Mouse (Mus musculus) brain, adult 2 months (tissue): ENCODE data around the gene Otx2.

Source experiments
- DNase-seq: peaks from one replicate; pipeline ENCODE4 v3.0.0; 2011; ENCODE audit warnings: low read depth, low spot score

The Otx2 gene

GRCm38 (mm10) chr14:48669541-48670257, 3.9 kb downstream of the Otx2 start:
- DNase-seq = no peak

- no peak for DNase-seq
Observed at GRCm38 (mm10) chr14:48668761-48669303, 4.8 kb downstream of the Otx2 start.

- no peak for DNase-seq
Observed at GRCm38 (mm10) chr14:48668051-48668481, 5.6 kb downstream of the Otx2 start.

GRCm38 (mm10) chr14:48667396-48667795, 6.2 kb downstream of the Otx2 start:
- DNase-seq = peak; percentile 75

- no peak for DNase-seq
Observed at GRCm38 (mm10) chr14:48666771-48667170, 6.8 kb downstream of the Otx2 start.

GRCm38 (mm10) chr14:48665816-48666661, 7.6 kb downstream of the Otx2 start:
- no peak for DNase-seq

- DNase-seq = peak; percentile 27
Observed at GRCm38 (mm10) chr14:48664841-48665815, 8.5 kb downstream of the Otx2 start.

GRCm38 (mm10) chr14:48664001-48664810, 9.4 kb downstream of the Otx2 start:
- no peak for DNase-seq

- no peak for DNase-seq
Observed at GRCm38 (mm10) chr14:48663531-48663930, 10.1 kb downstream of the Otx2 start.

- DNase-seq = no peak
Observed at GRCm38 (mm10) chr14:48662568-48663236, 10.9 kb downstream of the Otx2 start.

- no peak for DNase-seq
Observed at GRCm38 (mm10) chr14:48661646-48662567, 11.7 kb downstream of the Otx2 start.

GRCm38 (mm10) chr14:48661151-48661550, 12.5 kb downstream of the Otx2 start:
- DNase-seq = no peak

GRCm38 (mm10) chr14:48660593-48660992, 13.0 kb downstream of the Otx2 start:
- no peak for DNase-seq

GRCm38 (mm10) chr14:48659661-48660060, 14.0 kb downstream of the Otx2 start:
- no peak for DNase-seq

- no peak for DNase-seq
Observed at GRCm38 (mm10) chr14:48657241-48657640, 16.4 kb downstream of the Otx2 start.

GRCm38 (mm10) chr14:48656711-48657110, 16.9 kb downstream of the Otx2 start:
- DNase-seq = no peak

- no peak for DNase-seq
Observed at GRCm38 (mm10) chr14:48655792-48656550, 17.6 kb downstream of the Otx2 start.
